Mouse (Mus musculus) liver, embryonic 12.5 days (tissue): ENCODE data around the gene Tmem150c. TPM values are rescaled to one million over a fixed set of nuclear protein-coding genes. Genes with fewer than 3 reads are reported as not detected.

Experiments
- ATAC-seq: fragments of 200-750 bp; cut with Nextera tagmentation; 2 replicates; pipeline ENCODE4 v1.8.0; 2017; ENCODE audit warnings: moderate number of reproducible peaks, mild to moderate bottlenecking, moderate library complexity
- H3K27ac ChIP-seq: fragments of 300-500 bp; sonication (generic); 2 replicates; pipeline ENCODE4 v1.5.1; 2016; ENCODE audit warnings: mild to moderate bottlenecking
- H3K27me3 ChIP-seq: fragments of 300-500 bp; sonication (generic); replicated peaks from 2 replicates; pipeline ENCODE4 v1.6.1; 2016; ENCODE audit warnings: mild to moderate bottlenecking, moderate library complexity
- H3K36me3 ChIP-seq: fragments of 300-500 bp; sonication (generic); 2 replicates; pipeline ENCODE4 v1.6.1; 2016; ENCODE audit warnings: mild to moderate bottlenecking, moderate library complexity
- H3K4me1 ChIP-seq: fragments of 300-500 bp; sonication (generic); 2 replicates; pipeline ENCODE4 v1.6.1; 2016
- H3K4me2 ChIP-seq: fragments of 300-500 bp; sonication (generic); 2 replicates; pipeline ENCODE4 v1.6.1; 2016; ENCODE audit warnings: mild to moderate bottlenecking, moderate library complexity
- H3K4me3 ChIP-seq: fragments of 300-500 bp; sonication (generic); 2 replicates; pipeline ENCODE4 v1.5.1; 2016; ENCODE audit warnings: mild to moderate bottlenecking, moderate library complexity
- H3K9ac ChIP-seq: fragments of 300-500 bp; sonication (generic); 2 replicates; pipeline ENCODE4 v1.6.1; 2016; ENCODE audit warnings: mild to moderate bottlenecking, moderate library complexity
- H3K9me3 ChIP-seq: fragments of 300-500 bp; sonication (generic); replicated peaks from 2 replicates; pipeline ENCODE4 v1.6.1; 2016; ENCODE audit warnings: mild to moderate bottlenecking, moderate library complexity
- WGBS: fragments of 180-500 bp; shearing (Covaris S2); methylation state at CpG from one replicate; pipeline ENCODE4 v1.1.7; 2016; ENCODE audit not compliant: insufficient replicate concordance; 5-methylcytosine and 5-hydroxymethylcytosine counted together
- polyA plus RNA-seq: library from polyadenylated mRNA; unstranded; fragments of >200 nt; fragmentation: Nextera tagmentation; extraction: Ambion mirVana; gene quantifications from 2 replicates; pipeline ENCODE4 v1.2.1, GENCODE M21; 2016

Tmem150c gene
- polyA plus RNA-seq, 1 experiment from 2014 or later: 1.5 TPM

- WGBS: 81% methylated on average over 14 of the region's 14 CpGs
- ATAC-seq: no peak
- Histone ChIP-seq H3K4me2 (no peak overlapping the region), H3K27me3 (no peaks in the 10 kb centered on the region), H3K4me1 (peaks cover 3% of the 10 kb centered on the region), H3K9me3 (no peaks in the 10 kb centered on the region), H3K9ac (no peak overlapping the region), H3K27ac (no peak overlapping the region), H3K4me3 (no peak overlapping the region), H3K36me3 (peaks cover 72% of the 10 kb centered on the region)
Observed at GRCm38 (mm10) chr5:100060876-100061275, 98.7 kb downstream of the Tmem150c start.

GRCm38 (mm10) chr5:100059326-100059725 lies 100.3 kb downstream of the Tmem150c start:
- no peak for ATAC-seq
- Histone ChIP-seq H3K27me3 (no peaks in the 10 kb centered on the region), H3K4me3 (no peak overlapping the region), H3K9ac (no peak overlapping the region), H3K36me3 (peaks cover 57% of the 10 kb centered on the region), H3K9me3 (no peaks in the 10 kb centered on the region), H3K27ac (no peak overlapping the region), H3K4me1 (peaks cover 18% of the 10 kb centered on the region), H3K4me2 (no peak overlapping the region)
- WGBS: 77% methylated on average over 6 of the region's 6 CpGs

GRCm38 (mm10) chr5:100058729-100059128 lies 100.9 kb downstream of the Tmem150c start:
- peaks cover 23% of the 10 kb centered on the region for H3K4me1 ChIP-seq
- H3K9me3 ChIP-seq: no peaks in the 10 kb centered on the region
- H3K4me3 ChIP-seq: no peak overlapping the region
- H3K27ac ChIP-seq: no peak overlapping the region
- no peaks in the 10 kb centered on the region for H3K27me3 ChIP-seq
- no peak for ATAC-seq
- H3K9ac ChIP-seq: no peak overlapping the region
- 79% methylated on average over 6 of the region's 6 CpGs for WGBS
- peaks cover 51% of the 10 kb centered on the region for H3K36me3 ChIP-seq
- H3K4me2 ChIP-seq: no peak overlapping the region

- Histone ChIP-seq H3K4me1 (peaks cover 33% of the 10 kb centered on the region), H3K36me3 (peaks cover 50% of the 10 kb centered on the region), H3K9ac (no peak overlapping the region), H3K27me3 (no peaks in the 10 kb centered on the region), H3K9me3 (no peaks in the 10 kb centered on the region), H3K27ac (no peak overlapping the region), H3K4me2 (no peak overlapping the region), H3K4me3 (no peak overlapping the region)
- no peak for ATAC-seq
- WGBS: 83% methylated on average over 14 of the region's 15 CpGs
Observed at GRCm38 (mm10) chr5:100057461-100058209, 102.0 kb downstream of the Tmem150c start.

- no peak for ATAC-seq
- peaks cover 33% of the 10 kb centered on the region for H3K4me1 ChIP-seq
- H3K27ac ChIP-seq: no peak overlapping the region
- H3K27me3 ChIP-seq: no peaks in the 10 kb centered on the region
- no peaks in the 10 kb centered on the region for H3K9me3 ChIP-seq
- H3K4me2 ChIP-seq: no peak overlapping the region
- peaks cover 47% of the 10 kb centered on the region for H3K36me3 ChIP-seq
- 49% methylated on average over 5 of the region's 5 CpGs for WGBS
- H3K4me3 ChIP-seq: no peak overlapping the region
- no peak overlapping the region for H3K9ac ChIP-seq
Observed at GRCm38 (mm10) chr5:100055866-100056369, 103.7 kb downstream of the Tmem150c start.

GRCm38 (mm10) chr5:100054807-100055547 lies 104.6 kb downstream of the Tmem150c start:
- no peak overlapping the region for H3K9ac ChIP-seq
- H3K36me3 ChIP-seq: peaks cover 47% of the 10 kb centered on the region
- peak overlapping the region; percentile 31 for H3K4me2 ChIP-seq
- H3K4me1 ChIP-seq: peaks cover 36% of the 10 kb centered on the region
- H3K27ac ChIP-seq: 0 out of 2 replicates have a peak overlapping the region, but pooled peaks have one; percentile 16
- no peaks in the 10 kb centered on the region for H3K9me3 ChIP-seq
- WGBS: 23% methylated on average over 11 of the region's 11 CpGs
- peak; percentile 82 for ATAC-seq
- H3K4me3 ChIP-seq: no peak overlapping the region
- H3K27me3 ChIP-seq: no peaks in the 10 kb centered on the region

- peaks cover 56% of the 10 kb centered on the region for H3K4me1 ChIP-seq
- ATAC-seq: no peak
- H3K4me2 ChIP-seq: no peak overlapping the region
- H3K4me3 ChIP-seq: no peak overlapping the region
- WGBS: 78% methylated on average over 7 of the region's 7 CpGs
- no peaks in the 10 kb centered on the region for H3K27me3 ChIP-seq
- H3K9ac ChIP-seq: no peak overlapping the region
- peaks cover 32% of the 10 kb centered on the region for H3K36me3 ChIP-seq
- no peak overlapping the region for H3K27ac ChIP-seq
- H3K9me3 ChIP-seq: no peaks in the 10 kb centered on the region
Observed at GRCm38 (mm10) chr5:100052728-100053127, 106.9 kb downstream of the Tmem150c start.

- WGBS: 75% methylated on average over 3 of the region's 3 CpGs
- ATAC-seq: no peak
- peaks cover 36% of the 10 kb centered on the region for H3K36me3 ChIP-seq
- H3K9me3 ChIP-seq: no peaks in the 10 kb centered on the region
- peaks cover 53% of the 10 kb centered on the region for H3K4me1 ChIP-seq
- no peak overlapping the region for H3K9ac ChIP-seq
- H3K27me3 ChIP-seq: no peaks in the 10 kb centered on the region
- H3K4me2 ChIP-seq: no peak overlapping the region
- no peak overlapping the region for H3K27ac ChIP-seq
- H3K4me3 ChIP-seq: no peak overlapping the region
Observed at GRCm38 (mm10) chr5:100049904-100050303, 109.7 kb downstream of the Tmem150c start.

- WGBS: 76% methylated on average over 7 of the region's 7 CpGs
- Histone ChIP-seq H3K9me3 (no peaks in the 10 kb centered on the region), H3K4me1 (peaks cover 55% of the 10 kb centered on the region), H3K36me3 (peaks cover 37% of the 10 kb centered on the region), H3K27ac (peak overlapping the region; percentile 33), H3K9ac (no peak overlapping the region), H3K4me3 (no peak overlapping the region), H3K27me3 (no peaks in the 10 kb centered on the region), H3K4me2 (no peak overlapping the region)
- ATAC-seq: no peak
Observed at GRCm38 (mm10) chr5:100047871-100048270, 111.7 kb downstream of the Tmem150c start.

- H3K9me3 ChIP-seq: no peaks in the 10 kb centered on the region
- WGBS: 73% methylated on average over 8 of the region's 8 CpGs
- ATAC-seq: no peak
- no peaks in the 10 kb centered on the region for H3K27me3 ChIP-seq
- no peak overlapping the region for H3K4me2 ChIP-seq
- H3K9ac ChIP-seq: no peak overlapping the region
- peaks cover 56% of the 10 kb centered on the region for H3K4me1 ChIP-seq
- no peak overlapping the region for H3K4me3 ChIP-seq
- H3K27ac ChIP-seq: no peak overlapping the region
- H3K36me3 ChIP-seq: peaks cover 35% of the 10 kb centered on the region
Observed at GRCm38 (mm10) chr5:100047143-100047640, 112.4 kb downstream of the Tmem150c start.

- ATAC-seq: no peak
- Histone ChIP-seq H3K4me3 (no peak overlapping the region), H3K27me3 (no peaks in the 10 kb centered on the region), H3K9me3 (no peaks in the 10 kb centered on the region), H3K4me1 (peaks cover 67% of the 10 kb centered on the region), H3K9ac (no peak overlapping the region), H3K4me2 (no peak overlapping the region), H3K36me3 (peaks cover 28% of the 10 kb centered on the region), H3K27ac (no peak overlapping the region)
- WGBS: 64% methylated on average over 3 of the region's 3 CpGs
Observed at GRCm38 (mm10) chr5:100046096-100046495, 113.5 kb downstream of the Tmem150c start.

GRCm38 (mm10) chr5:100044621-100045020 lies 115.0 kb downstream of the Tmem150c start:
- Histone ChIP-seq H3K4me1 (peaks cover 72% of the 10 kb centered on the region), H3K36me3 (peaks cover 16% of the 10 kb centered on the region), H3K27ac (no peak overlapping the region), H3K27me3 (no peaks in the 10 kb centered on the region), H3K4me3 (no peak overlapping the region), H3K4me2 (no peak overlapping the region), H3K9me3 (no peaks in the 10 kb centered on the region), H3K9ac (no peak overlapping the region)
- 74% methylated on average over 5 of the region's 5 CpGs for WGBS
- no peak for ATAC-seq
